Mouse (Mus musculus) CH12.LX (cell line): Measurements from ENCODE around the gene Rpp14.

Experiments
- CTCF ChIP-seq, 2 experiments: IDR thresholded peaks in 1 of 2; conservative IDR thresholded peaks in 1 of 2; 2 replicates each; pipeline ENCODE4 v1.5.1; 2011 to 2012; ENCODE audit warnings: low read depth in 2 of 2, low read length in 2 of 2, improper control_type of control experiment in 1 of 2, inconsistent platforms in 1 of 2, mild to moderate bottlenecking in 1 of 2, moderate library complexity in 1 of 2
- E2F4 ChIP-seq: IDR thresholded peaks from 2 replicates; pipeline ENCODE4 v1.6.1; 2011; ENCODE audit warnings: low read depth, low read length, improper control_type of control experiment; ENCODE audit not compliant: insufficient replicate concordance
- MAX ChIP-seq: IDR thresholded peaks from 2 replicates; pipeline ENCODE4 v1.6.1; 2011; ENCODE audit warnings: low read length, improper control_type of control experiment
- NRF1 ChIP-seq: IDR thresholded peaks from 2 replicates; pipeline ENCODE4 v1.6.1; 2014; ENCODE audit warnings: low read depth, mild to moderate bottlenecking, inconsistent platforms, low read length, improper control_type of control experiment, moderate library complexity
- POLR2A ChIP-seq: IDR thresholded peaks from 2 replicates; pipeline ENCODE4 v1.6.1; 2011; ENCODE audit warnings: low read depth, mild to moderate bottlenecking, improper control_type of control experiment, low read length
- POLR2AphosphoS2 ChIP-seq: IDR thresholded peaks from 2 replicates; pipeline ENCODE4 v1.6.1; 2011; ENCODE audit warnings: low read depth, low read length, improper control_type of control experiment
- SMC3 ChIP-seq: IDR thresholded peaks from 2 replicates; pipeline ENCODE4 v1.6.1; 2011; ENCODE audit warnings: low read depth, low read length, improper control_type of control experiment
- TCF12 ChIP-seq: IDR thresholded peaks from 2 replicates; pipeline ENCODE4 v1.6.1; 2014; ENCODE audit warnings: low read depth, mild to moderate bottlenecking, inconsistent platforms, low read length, improper control_type of control experiment

GRCm38 (mm10) chr14:8127971-8128370 lies 47.8 kb downstream of the Rpp14 start:
- TF ChIP-seq TCF12 = no peak
- TF ChIP-seq E2F4 = no peak
- no peak for TF ChIP-seq CTCF (conservative IDR thresholded peaks at IDR 0.05 in 1 of 2, IDR thresholded peaks at IDR 0.05 in 1 of 2; ENCODE audit: low read depth in 2 of 2, low read length in 2 of 2)
- no peak for TF ChIP-seq POLR2AphosphoS2
- TF ChIP-seq POLR2A = no peak
- no peak for TF ChIP-seq SMC3
- no peak for TF ChIP-seq MAX
- no peak for TF ChIP-seq NRF1
